Mouse (Mus musculus) embryonic fibroblast, embryonic 13.5 days (primary cell): ENCODE data around the gene Unc119.

Experiments used
- CTCF ChIP-seq: IDR thresholded peaks from 2 replicates; pipeline ENCODE4 v1.5.1; 2011; ENCODE audit warnings: mild to moderate bottlenecking, control low read depth, low read length, moderate library complexity, borderline replicate concordance; ENCODE audit not compliant: insufficient read depth
- POLR2A ChIP-seq: IDR thresholded peaks from 2 replicates; pipeline ENCODE4 v1.6.1; 2011; ENCODE audit warnings: low read depth, mild to moderate bottlenecking, control low read depth, low read length, moderate library complexity

DNA sequence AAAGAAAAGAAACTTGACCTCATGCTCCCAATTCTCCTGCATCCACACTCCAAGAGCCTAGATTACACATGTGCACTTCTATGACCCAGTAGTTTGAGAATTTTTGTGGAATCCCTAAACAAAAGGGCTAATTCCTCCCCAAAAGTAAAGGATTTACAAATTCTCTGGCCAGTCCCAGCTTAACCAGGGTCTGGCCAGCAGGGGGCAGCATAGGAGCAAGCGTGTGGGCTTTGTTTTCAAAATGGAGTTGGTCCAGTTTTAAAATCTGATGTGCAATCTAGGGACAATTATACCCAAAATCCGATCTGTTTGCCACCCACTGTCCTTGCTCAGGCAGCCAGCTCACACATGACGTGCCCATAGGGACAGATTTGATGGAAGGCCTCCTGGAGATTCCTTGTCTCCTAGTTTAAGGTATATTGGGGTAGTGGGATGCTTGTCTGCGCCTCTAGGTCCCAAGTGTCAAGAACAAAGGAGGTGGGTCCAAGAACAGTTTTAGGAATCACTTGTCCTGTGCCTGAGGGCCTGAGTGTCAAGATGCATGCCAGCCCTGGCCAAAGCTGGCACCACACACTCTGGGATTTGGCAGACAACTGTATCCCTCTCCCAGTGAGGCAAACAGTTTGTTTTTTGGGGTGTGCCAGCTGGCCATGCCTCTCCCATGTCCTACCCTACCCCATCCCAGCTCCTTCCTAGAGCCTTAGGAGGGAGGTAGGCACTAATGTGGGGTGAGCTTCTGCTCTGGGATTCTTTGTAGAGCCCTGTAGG, 12.4 kb downstream of the Unc119 start:
- peak; percentile 42; the same call in 1 of the 2 replicates for TF ChIP-seq CTCF
- no peak for TF ChIP-seq POLR2A
